Mouse (Mus musculus) cerebellum, adult 18-20 months (tissue): ENCODE results near the gene Sdcbp2.

Experiments
- DNase-seq, 2 experiments: peaks; one replicate each; pipeline ENCODE4 v3.0.0; 2021

Gene Sdcbp2

DNA sequence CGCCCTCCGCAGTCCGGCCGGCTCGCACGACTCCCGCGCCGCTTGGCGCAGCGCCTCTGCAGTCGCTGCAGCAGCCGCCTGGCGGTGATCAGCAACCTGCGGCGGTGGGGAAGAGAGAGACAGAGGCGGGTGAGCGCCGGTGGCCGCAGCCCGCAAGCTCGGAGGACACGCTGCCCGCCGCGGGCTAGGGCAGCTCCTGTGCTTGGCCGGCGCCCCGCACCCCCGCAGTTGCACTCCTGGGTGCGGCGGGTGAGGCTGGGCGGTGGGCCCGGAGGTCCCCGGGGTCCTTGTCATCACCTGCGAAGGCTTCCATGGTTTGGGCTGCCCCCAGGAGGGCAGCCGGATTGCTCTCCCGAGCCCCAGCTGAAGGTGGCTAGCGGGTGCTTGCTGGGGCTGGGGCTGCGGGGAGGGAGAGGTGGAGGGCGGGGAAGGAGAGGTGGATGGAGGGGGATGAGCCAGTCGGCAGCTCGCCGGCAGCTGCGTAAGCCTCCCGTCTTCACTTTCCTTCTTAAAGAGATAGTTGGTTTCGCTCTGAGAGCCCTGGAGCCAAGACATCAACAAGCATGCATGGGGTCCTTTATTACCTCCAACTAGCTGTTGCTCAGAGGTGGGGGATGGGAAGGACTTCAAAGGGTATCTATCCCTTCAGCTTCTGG is 59.9 kb downstream of the Sdcbp2 start, which contains the start of gene Snph:
Gene Snph, minus strand, starts transcription at position 435 of the 656 bp plus-strand sequence.
- peak; percentile 80 to 87 for DNase-seq

DNA sequence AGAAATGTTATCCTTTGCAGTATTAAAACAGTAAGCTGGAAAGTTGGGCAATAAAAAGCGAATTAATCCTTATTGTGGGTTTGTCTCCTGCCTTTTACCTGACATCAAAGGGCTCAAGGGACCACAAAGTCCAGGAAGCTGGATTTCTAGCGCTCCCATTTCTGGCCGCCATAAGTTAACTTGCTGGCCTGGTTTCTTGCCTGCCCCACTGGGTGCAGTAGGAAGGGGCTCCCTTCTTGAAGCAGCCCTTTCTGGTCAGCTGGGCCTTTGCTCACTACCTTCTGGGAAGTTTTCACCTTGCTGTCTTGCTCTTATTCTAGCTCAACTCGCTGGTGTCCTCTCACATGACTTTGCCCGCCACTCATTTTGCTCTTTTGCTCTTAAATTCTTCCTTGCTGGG is 60.6 kb downstream of the Sdcbp2 start:
- no peak for DNase-seq

DNA sequence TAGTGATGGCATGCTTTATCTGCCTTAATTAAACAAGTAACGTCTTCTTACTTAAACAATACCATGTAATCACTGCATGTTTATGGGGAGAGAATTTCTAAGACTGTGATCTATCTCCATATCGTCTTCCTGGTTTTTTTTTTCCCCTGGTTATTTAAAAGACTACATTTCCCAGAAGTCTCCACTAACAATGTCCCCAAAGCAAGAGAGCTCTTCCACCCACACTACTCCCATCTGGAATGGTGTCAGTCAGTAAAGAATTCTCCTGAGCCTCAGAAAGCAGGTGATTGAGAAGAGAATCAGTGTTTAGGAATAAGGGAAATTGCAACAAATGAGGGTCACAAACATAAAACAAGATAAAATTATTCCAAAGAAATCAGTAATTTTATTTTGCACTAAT is 62.5 kb downstream of the Sdcbp2 start:
- DNase-seq = no peak

DNA sequence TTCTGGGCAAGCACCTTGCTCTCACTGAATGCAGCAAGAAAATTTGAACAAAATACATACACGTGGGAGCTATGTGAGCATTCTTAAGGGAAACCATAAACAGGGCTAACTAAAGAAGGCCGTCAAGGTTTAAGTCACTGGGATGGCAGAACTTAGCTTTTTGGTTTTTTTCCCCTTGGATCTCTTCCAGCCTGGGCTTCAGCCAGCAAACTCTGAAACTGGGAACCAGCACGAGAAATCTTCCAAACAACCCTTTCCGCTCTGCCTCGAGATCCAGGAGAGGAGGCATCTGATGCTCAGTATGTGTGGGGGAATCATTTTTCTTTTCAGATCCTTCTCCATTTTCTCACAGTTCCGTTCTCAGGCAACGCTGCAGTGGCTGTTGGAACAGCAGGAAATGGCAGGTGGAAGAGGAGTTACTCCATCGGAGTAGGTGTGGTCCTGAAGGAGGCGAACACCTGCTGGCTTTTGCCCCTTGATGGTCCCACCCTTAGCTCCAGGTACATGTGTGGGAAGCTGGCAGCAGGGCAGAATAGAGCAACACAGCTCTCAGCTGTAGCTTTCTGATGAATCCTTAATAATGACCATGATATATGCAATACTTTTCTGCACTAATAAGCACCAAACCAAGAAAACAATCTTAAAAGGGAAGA is 63.1 kb downstream of the Sdcbp2 start:
- no peak for DNase-seq

DNA sequence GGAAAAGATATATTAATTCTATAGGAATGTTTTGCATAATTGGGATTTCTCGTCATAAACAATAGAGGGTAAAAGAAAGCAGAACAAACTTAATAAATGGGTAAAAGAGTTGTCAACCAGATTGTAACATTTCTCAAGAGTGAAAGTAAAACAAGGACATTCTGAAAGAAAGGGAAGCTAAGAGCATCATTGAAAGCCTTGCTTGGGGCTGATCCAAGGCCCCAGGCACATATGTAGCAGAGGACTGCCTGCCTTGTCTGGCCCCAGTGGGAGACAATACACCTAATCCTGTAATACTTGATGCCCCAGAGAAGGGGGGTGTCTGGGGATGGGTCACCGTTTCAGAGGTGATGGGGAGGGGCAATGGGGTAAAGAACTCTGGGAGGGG is 63.6 kb downstream of the Sdcbp2 start:
- DNase-seq = no peak
